Mouse (Mus musculus): ENCODE measurements around the gene Egr2.

- TF ChIP-seq CTCF (conservative IDR thresholded peaks at IDR 0.05 in 1 of 2, IDR thresholded peaks at IDR 0.05 in 1 of 2; ENCODE audit: low read depth in 2 of 2, low read length in 2 of 2) (no peak), MXI1 (IDR thresholded peaks at IDR 0.05; ENCODE audit: low read depth, low read length) (no peak), POLR2A (IDR thresholded peaks at IDR 0.05; ENCODE audit: low read depth, low read length) (no peak), CHD2 (IDR thresholded peaks at IDR 0.05; ENCODE audit: low read length) (no peak), E2F4 (IDR thresholded peaks at IDR 0.05; ENCODE audit: insufficient replicate concordance, low read depth, low read length) (no peak), EP300 (IDR thresholded peaks at IDR 0.05; ENCODE audit: low read length) (no peak), HCFC1 (IDR thresholded peaks at IDR 0.05; ENCODE audit: low read depth, low read length) (no peak), RCOR1 (conservative IDR thresholded peaks at IDR 0.05; ENCODE audit: low read depth, low read length) (no peak), CHD1 (IDR thresholded peaks at IDR 0.05; ENCODE audit: low read depth, low read length) (no peak), MAX (IDR thresholded peaks at IDR 0.05; ENCODE audit: low read length) (no peak)
These were observed 5.5 kb upstream of the Egr2 start for GRCm38 (mm10) chr10:67529769-67530168.
